Mouse (Mus musculus) layer of hippocampus, adult 18-20 months (tissue): Measurements from ENCODE around the gene Pyroxd2. TPM values are rescaled to one million over a fixed set of nuclear protein-coding genes. Genes with fewer than 3 reads are reported as not detected.

ENCODE experiments used
- DNase-seq, 2 experiments: peaks; one replicate each; pipeline ENCODE4 v3.0.0; 2022; ENCODE audit warnings: low spot score in 2 of 2
- total RNA-seq, 2 experiments: library from RNA; stranded (reverse); gene quantifications; 2 replicates each; pipeline ENCODE4 v1.2.3; 2021

The Pyroxd2 gene
- total RNA-seq, 2 experiments from 2014 or later: 2.5 to 3.5 TPM

DNA sequence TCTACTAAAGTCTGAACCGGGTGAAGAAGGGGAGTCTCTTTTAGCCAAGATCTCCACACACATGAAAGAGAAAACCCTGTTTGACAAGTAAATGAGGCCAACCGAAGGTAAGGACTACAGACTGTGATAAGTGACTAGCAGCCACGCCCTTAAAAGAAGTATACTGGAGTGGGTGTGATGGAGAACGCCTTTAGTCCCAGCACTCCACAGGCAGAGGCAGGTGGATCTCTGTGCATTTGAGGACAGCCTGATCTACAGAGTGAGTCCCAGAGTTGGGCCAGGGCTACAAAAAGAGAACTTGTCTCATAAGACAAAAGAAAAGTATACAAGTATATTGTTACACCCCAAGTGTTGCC is 6.7 kb downstream of the Pyroxd2 start:
- DNase-seq: no peak

DNA sequence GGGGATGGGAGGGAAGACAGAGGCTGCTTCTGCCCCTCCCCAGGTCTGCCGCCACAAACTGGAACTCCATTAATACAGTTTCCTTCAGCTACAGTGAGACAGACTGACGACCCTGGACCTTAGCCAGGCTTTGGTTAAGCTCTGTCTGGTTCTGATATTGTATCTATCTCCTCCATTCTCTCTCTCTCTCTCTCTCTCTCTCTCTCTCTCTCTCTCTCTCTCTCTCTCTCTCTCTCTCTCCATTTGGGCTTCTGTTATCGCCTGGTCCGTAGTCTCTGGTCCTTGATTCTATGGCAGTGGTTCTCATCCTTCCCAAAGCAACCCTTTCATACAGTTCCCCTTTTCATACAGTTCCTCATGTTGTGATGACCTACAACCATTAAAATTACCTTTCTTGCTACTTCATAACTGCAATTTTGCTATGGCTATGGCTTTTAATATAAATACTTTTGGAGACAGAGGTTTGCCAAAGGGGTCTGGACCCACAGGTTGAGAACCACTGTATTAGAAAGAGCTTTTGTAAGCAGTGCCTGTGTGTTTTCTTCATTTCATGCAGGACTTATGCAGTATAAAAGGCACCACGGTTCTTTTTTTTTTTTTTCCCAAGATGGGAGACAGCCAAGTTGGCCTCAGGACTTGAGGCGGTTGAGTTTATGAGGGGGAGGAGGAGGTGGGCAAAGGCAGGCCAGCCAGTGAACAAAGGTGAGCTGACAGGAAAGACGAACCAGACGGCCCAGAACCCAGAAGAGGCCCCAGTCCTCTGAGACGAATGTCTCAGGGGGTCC is 7.3 kb downstream of the Pyroxd2 start:
- DNase-seq: no peak

DNA sequence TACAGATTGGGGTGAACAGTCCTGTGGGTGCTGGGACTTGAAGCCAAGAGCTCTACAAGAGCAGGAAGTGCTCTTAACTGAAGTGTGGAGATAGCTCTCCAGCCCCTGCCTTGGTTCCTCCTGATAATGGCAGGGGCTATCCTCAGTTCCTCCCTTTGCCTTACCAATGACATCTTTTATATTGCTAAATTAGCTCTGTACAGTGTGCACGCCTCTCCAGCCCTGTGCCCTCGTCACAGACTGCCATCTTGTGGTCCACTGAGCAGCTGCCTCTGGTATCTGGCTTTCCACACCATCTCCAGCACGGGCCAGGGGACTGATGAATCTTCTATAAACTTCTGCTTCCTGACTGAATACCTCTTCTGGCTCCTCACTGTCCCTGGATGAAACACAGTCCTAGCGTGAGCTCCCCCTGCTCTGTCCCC is 8.4 kb downstream of the Pyroxd2 start:
- DNase-seq: peak; percentile 56 to 78

DNA sequence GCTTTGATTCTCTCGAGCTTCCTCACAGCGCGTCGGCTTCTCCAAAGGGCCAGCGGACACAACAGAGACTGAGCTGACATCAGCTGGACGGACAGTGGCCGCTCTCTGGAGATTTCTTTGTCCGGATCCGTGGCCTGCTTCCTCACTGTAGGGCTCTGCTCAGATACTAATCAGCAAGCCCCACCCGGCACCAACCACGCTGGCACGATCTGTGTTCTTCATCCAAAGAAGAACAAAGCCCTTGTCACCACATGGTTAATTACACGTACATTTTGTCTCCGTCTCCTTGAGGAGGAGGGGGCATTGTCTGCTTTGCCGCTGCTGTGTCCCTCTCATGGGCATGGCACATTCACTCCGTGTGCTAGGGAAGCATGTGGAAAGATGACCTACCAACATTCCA is 9.3 kb downstream of the Pyroxd2 start:
- no peak for DNase-seq

DNA sequence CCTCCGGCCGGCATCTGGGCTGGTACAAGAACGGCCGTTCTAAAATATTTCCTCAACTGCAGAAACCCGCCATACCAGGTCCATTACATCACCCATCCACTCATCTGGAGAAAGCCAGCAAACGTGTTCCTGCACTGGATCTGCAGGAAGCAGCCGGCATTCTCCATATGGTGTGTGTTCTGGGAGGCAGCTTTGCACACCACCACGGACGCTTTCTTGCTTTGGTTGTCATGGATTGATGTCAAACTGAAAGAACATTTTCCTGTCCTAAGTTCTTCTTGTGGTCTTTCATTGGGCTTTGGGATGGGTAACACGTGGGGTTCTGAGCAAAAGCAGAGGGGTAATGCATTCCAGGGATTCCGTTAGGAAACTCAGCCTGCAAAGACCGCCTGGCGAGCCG is 10.7 kb downstream of the Pyroxd2 start:
- DNase-seq: peak; percentile 44 to 64

DNA sequence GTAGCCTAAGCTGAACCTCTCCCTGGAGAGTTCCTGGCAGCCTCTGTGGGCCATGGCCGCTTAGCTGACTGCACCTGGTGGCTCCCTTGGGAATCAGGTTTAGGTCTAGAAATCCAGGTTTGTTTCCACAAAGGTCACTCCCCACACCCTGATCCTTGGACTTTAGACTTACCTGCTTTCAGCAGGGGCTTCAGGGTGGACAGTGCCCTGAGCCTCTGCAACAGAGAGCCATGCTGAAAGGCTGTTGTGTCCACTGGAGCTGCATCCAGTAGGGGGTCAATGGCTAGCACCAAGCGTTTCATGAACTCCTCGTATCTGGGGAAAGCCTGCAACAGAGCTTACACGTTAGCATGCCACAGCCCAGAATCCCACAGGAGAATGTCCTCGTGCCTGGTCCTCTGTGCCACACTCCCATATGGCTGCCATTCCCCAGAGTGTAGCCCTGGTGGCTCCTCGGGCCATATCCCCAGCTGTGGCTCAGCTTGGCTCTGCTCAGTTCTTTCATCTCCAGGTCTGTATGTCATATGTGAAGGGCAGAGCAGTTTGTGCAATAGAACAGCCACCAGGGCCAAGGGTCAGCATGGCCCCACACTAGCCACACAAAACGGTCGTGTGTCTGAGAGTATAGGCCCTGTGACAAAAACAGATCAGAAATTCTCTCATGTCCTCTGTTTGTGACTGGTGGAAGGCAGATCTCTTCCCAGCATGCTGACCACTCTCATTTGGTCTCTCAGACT is 12.2 kb downstream of the Pyroxd2 start:
- DNase-seq: no peak

DNA sequence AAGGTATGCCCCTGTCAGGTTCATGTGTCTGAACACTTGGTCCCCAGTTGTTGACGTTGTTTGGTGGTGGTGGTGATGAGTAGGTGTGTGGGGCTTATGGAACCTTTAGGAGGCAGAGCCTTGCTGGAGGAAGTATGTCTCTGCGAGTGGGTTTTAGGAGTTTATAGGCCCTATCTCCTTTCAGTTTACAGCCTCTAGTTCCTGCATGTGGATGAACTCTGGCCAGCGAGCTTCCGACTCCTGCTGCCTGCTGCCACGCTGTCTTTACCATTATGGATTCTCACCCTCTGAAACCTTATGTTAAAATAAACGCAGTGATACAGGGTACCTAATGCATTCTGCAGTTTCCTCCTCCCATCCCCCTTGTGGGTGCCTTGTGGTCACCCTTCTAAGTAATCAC is 12.8 kb downstream of the Pyroxd2 start:
- no peak for DNase-seq

DNA sequence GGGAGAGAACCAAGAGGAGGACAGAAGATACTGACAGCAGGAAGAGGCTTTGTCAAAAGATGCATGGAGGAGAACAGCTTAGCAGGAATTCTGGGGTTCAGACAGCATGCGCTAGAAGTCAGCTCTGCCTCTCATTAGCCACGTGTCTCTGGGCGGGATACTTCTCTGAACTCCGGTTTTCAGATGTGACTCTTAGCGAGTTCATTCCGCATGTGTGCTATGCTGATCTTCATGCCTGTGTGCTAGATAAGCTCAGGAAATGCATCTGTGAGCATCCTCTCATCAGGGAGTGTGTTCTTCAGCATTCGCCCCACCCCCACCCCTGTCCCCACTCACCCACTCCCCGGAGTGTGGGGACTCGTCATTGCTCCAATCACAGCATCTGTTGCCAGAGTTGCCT is 14.8 kb downstream of the Pyroxd2 start:
- no peak for DNase-seq

DNA sequence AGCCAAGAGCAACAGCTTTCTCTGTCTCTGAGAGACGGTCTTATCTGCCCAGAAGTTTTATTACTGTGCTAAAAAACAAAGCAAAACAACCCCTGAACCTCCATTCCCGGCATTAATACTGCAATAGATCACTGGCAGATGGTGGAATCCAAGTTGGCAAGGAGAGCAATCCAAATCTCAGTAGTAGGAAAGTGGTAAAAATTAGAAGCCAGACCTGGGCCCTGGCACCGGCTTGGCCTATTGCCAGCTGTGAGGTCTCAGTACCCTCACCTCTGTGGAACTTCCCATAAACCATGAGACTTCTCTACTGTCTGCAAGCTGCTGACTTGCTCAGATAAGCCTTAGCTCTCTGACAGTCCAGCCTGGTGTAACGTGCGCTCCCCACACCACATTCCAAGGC is 17.6 kb downstream of the Pyroxd2 start:
- peak in 1 of 2 experiments; percentile 47 for DNase-seq

DNA sequence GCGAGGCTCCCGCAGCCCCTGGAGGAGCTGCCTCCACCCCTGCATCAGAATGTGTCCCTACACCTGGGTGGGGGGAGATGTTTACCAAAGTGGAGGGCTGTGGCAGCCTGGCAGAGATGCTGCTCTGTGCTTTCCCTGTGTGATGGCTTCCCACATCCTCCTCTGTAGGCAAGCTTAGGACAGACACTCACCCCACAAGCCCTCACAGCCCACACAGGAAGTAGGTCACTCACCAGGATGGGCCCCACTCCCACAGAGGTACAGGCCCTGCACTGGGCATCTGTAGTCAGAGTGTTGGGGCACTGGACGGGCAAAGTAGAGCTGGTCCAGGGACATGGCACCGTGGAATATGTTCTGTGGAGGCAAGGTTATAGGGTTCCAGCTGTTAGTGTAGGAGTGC is 25.2 kb downstream of the Pyroxd2 start:
- no peak for DNase-seq

DNA sequence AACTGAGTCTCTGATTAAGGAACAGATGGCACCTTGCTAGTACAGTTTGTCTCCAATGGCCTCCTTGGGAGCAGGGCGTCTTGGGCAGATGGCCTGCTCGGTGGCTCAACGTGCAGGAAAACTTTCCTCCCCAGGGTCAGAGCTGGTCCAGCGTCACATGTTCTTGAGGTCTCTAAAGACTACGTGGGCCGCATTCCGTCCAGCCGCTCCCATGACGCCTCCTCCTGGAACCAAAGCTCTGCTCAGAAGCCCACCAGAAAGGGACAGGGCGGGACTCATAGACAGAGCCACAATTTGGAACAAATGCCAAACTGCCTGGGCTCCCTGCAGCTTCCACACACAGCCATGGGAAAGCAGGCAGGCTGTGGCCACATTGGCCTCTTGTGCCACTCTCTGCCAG is 25.8 kb downstream of the Pyroxd2 start:
- DNase-seq: no peak

DNA sequence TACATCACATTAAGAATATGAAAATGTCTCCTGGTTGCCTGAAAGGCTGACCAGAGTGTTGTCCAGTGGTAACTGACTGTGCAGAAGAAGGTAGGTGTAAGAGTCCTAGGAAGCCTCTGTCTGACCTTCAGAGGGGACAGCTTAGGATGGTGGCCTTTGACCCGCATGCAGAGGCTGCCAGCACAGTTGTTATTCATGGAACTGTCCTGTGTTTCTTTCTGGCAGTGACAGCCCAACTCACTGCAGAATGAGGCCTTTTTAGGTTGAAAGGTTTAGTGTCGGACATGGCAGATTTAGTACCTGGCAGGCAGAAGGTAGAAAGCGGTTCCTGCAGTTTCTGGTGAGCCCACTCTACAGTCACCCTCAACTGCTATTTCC is 26.6 kb downstream of the Pyroxd2 start:
- DNase-seq: no peak

DNA sequence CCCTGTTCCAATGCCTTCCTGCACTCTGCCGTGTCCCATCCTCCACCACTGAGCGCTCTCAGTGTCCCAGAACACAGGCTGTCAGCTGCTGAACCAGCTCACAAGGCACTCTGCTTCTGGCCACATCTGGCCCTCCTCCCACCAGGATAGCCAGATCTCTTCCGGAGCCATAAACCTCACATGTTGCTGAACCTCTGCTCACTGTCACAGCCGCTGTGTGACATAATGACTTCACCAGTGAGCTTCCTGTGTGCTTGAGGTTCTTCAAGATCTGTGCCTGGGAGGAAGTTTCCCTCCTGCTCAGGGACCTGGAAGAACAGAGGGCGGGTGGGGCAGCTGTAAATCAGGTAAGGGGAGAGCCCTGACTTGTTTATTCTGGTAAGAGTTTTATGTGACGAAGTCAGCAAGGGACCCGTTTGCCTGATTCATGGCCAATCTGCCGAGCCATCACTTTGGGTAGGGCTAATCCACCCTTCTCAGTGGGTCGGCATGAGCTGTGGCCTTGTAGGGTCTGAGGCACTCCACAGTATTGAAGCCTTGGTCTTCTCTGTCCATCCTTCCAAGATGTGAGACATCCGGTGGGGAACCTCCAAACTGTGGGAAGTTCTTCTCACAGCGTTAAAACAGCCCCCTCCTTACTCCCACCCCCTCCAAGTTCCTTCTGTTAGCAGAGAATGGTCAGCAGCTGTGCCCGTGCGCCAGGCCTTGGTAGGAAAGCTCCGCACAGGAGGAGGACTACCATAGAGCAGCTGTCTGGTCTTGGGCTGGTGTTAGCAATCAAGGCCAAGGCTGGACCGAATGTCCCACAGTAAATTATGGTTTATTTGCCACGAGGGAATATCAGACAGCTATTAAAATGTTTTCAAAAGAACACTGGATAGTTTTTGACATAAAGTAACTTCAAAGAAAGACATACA is 27.3 kb downstream of the Pyroxd2 start:
- no peak for DNase-seq

DNA sequence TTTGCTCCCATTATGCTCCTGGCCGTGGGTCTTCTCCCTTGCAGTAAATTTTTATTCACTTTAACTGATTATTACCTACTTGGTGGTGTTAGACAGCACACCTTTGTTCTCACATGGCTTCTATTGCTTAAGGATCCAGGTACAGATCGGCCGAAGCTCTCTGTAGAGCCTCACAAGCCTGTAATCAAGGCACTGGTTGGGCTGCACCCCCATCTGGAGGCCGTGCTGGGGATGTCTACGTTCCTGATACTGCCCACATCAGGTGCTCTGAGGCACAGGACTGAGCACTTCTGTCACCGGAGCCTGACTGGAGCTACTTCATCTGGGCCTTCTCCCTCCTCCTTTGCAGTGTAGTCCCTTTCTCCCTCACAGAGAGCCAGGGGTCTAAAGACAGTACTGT is 29.3 kb downstream of the Pyroxd2 start:
- no peak for DNase-seq

DNA sequence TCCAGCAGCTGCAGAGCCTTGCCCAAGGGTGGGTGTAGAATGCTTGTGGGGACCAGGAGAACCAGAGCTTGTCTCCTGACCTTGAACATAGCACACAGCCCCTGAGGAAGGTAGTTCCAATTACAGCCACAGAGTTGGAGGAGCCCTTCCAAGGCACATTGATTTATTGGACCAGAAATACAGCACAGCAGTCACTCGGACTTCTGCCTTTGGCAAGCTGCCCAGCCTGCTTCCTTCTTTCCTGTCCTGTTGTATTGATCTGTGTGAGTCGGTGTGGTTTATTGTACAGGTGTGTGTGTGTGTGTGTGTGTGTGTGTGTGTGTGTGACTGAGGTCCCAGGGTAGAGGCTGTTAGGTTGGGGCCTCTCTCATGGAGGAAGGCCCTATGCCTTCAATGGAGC is 30.1 kb downstream of the Pyroxd2 start:
- no peak for DNase-seq

DNA sequence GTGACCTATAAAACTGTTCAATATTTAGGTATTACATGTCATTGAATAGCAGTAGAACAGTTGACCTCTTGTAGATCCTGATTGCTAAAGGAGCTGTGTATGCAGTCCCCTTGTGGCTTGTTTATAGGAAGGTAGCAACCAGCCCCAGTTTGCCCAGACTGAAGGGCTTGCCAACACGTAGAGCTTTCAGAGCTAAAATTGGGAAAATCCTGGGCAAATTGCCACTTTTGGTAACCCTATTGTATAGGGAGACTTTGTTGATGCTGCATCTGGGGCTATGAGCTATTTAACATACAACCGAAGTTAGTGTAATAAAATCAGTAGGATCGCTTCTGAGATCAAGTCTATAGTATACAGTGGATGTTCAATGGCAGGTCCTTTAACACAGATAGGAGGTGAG is 34.5 kb downstream of the Pyroxd2 start:
- DNase-seq: no peak

DNA sequence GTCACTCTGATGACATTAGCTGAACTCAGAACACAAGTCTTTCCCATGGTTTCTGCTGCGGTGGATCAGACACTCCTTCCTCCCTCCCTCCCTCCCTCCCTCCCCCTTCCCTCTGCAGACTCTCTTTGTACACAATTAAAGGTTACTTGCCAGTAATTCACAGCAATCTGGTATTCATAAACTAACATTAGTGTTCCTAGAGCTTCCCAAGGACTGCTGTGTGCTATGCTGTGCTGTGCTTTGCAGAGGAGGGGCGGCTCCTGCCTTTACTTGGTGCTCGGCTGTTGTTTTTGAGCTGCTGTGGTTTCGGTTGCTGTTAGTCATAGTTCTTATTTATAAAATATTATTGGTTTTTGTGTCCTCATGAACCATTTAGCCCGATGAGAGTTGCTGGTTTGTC is 34.9 kb downstream of the Pyroxd2 start:
- DNase-seq: no peak

DNA sequence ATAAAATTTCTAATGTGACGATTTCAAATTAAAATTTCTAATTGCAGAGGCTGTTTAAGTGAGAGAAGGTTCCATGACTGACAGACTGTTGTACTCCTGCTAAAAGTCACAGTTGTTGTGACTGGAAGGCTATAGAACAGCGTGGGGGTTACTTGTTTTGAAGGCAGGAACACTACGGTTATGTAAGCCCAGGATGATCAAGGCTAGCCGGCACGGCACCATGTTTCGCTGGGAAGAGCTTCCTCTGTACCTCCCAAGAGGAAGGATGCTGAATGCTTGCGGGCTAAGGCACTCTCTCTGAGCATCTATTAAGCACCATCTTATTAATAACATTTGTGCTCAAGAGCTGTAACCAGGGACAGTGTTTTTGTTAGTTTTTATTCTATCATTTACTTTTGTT is 36.1 kb downstream of the Pyroxd2 start:
- DNase-seq: peak; percentile 62 to 88

DNA sequence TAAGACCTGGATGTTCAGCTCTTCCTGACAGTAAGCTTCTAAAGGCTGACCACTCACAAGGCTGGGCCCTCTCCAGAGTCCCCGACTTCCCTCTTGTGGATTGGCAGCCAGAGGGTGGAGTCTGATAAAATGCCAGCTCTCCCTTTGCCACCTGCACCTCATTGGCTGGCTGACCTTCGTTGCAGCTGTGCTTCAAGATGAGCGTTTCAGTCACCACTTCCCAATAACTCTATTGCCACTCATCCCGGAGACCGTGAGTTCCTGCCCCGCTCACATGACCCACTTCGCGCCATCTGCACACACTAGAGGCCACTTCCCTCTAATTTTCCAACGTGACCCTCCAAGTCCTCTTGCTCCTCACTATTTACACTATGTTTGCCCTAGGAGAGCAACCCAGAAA is 38.8 kb downstream of the Pyroxd2 start:
- no peak for DNase-seq

DNA sequence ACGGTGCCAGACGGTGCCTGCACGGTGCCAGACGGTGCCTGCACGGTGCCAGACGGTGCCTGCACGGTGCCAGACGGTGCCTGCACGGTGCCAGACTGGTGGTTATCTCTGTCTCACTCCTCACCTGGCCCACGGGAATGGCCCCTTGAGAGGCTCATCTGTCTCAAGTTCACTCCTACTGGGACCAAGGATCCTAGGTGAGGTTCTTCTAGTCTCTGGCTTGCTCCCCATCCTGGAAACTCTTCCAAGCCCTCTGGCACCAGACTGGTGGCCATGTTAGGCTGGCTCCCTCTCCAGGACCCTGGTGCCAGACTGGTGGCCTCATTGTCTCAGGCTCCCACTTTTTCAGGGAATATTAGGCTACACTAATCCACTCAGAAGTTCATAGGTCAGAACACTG is 53.1 kb downstream of the Pyroxd2 start:
- no peak for DNase-seq

DNA sequence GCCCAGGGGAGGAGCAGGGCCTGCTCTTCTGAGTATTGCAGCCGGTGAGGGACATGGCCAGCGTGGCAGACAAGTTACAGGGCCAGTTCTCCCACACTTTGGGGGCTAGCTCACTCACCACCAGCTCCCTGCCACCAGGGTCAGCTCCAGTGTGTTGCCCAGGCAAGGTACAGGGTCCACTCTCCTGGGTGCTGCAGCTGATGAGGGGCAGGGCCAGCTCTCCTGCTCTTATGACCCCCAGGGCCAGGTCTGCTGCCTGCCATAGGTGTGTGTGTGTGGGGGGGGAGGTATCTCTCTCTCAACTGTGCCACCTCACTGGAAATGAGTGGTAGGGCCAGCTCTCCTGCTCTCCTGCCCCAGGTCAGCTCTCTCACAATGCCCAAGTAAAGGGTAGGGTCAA is 54.0 kb downstream of the Pyroxd2 start:
- no peak for DNase-seq

DNA sequence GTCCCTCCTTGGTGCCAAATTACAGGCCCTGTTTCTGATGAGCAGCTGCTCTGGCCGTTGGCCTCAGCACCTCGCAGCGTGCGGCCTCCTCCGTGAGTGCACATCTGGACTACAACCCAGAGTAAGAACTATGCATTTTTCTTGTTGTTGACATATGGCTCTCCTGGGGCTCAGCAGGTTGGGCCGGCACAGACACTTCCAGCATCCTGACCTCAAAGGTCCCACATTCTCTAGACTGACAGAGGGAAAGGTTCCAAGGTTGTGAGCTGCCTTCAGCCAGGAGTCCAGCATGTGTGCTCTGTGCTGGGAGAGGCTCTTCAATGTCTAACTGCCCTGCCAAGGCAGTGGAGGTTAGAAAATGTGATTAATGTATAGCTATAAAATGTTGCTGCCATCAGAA is 55.2 kb downstream of the Pyroxd2 start:
- DNase-seq: no peak
